Mouse (Mus musculus) monocyte, adult 5-6 weeks (primary cell): ENCODE results near the gene Adamts4. TPM values are rescaled to one million over a fixed set of nuclear protein-coding genes. Genes with fewer than 3 reads are reported as not detected.

ENCODE experiments used
- ATAC-seq: fragments of 153-309, 156-312 bp; replicated peaks from 2 replicates; pipeline ENCODE4 v1.8.0; 2017; ENCODE audit warnings: mild to moderate bottlenecking; ENCODE audit not compliant: low TSS enrichment, insufficient number of reproducible peaks, severe bottlenecking, poor library complexity, low FRiP score
- total RNA-seq: library from RNA; stranded (forward); fragments of 200-1000, 200-491, 200-594 nt; gene quantifications from 3 replicates; pipeline ENCODE4 v1.2.3, GENCODE M21; 2017

Gene Adamts4
- total RNA-seq, 1 experiment from 2014 or later, result not detected

- no peak for ATAC-seq
Measured at GRCm38 (mm10) chr1:171271196-171271595, 21.0 kb downstream of the Adamts4 start.

DNA sequence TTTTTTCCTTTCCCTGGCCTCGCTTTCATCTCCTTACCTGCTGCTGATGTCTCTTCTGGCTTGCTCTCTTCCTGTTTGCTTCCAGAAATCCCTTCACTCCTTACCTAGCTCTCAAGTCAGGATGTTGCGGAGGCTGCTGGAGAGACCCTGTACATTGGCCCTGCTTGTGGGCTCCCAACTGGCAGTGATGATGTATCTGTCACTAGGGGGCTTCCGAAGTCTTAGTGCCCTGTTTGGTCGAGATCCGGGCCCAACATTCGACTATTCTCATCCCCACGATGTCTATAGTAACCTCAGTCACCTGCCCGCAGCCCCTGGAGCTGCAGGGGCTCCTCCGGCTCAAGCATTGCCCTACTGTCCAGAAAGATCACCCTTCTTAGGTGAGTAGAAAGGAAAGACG is 21.4 kb downstream of the Adamts4 start:
- no peak for ATAC-seq

DNA sequence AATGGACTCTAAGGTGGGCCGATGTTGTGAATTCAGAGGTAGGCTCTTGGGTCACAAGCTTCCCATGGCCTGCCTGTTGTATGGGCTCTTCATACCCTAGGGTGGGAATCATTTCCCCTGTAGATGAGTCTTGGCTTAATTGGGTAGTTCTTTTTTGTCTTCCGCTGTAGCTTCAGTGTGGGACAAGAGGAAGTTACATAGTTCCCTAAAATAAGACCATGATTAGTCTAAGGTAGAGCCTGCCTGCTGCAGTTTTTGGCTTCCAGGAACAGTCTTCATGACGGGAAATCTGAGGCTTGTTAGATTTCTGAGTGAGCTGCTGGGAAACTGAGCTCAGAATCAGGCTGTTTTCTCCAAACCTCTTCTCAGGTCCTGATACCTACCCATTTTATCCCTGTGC is 21.9 kb downstream of the Adamts4 start:
- ATAC-seq, result no peak; the same call in 1 of the 2 replicates

GRCm38 (mm10) chr1:171274171-171274570 is 23.9 kb downstream of the Adamts4 start:
- ATAC-seq, result no peak

- no peak for ATAC-seq
Measured at GRCm38 (mm10) chr1:171275144-171275734, 25.0 kb downstream of the Adamts4 start.

- no peak for ATAC-seq
Measured at GRCm38 (mm10) chr1:171276110-171276748, 26.0 kb downstream of the Adamts4 start.

DNA sequence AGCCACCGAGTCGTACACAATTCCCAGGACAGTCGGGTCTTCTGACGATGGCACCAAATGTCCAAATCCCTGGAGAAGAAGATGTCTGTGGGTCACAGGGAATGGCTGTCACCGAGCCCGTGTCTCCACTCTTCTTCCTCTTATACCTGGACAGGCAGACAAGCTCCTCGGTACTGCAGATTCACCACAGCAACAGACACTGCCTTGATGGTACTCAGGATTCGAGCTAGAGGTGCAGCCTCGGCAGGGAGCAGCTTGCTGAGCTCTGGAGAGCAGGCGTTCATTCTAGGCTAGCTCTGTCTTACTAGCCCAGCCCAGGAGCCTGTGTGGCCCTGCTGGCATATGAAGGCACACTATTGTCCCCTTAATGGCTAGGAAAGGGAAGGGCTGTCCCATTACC is 27.5 kb downstream of the Adamts4 start:
- no peak for ATAC-seq

GRCm38 (mm10) chr1:171278436-171278835 is 28.2 kb downstream of the Adamts4 start:
- ATAC-seq, result no peak

GRCm38 (mm10) chr1:171279012-171279705 is 28.9 kb downstream of the Adamts4 start:
- ATAC-seq, result no peak

DNA sequence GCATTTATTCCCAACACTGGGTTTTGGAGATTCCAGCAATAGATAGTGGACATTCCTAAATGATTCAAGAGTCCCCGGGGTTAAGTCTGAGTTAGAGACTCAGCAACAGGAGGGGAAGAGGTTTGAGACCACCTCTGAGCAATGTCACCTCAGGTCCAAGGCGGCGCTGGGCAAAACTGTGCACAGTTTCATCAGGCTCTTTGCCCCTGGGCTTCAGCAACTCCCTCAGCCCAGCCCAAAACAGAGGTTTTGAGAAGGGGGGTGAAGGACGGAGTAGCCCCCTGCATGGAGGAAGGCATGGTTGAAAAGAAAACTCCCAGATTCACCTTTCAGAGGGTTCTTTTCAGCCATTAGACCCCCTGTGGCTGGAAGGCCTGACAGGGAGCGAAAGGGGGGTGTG is 29.5 kb downstream of the Adamts4 start:
- no peak for ATAC-seq

DNA sequence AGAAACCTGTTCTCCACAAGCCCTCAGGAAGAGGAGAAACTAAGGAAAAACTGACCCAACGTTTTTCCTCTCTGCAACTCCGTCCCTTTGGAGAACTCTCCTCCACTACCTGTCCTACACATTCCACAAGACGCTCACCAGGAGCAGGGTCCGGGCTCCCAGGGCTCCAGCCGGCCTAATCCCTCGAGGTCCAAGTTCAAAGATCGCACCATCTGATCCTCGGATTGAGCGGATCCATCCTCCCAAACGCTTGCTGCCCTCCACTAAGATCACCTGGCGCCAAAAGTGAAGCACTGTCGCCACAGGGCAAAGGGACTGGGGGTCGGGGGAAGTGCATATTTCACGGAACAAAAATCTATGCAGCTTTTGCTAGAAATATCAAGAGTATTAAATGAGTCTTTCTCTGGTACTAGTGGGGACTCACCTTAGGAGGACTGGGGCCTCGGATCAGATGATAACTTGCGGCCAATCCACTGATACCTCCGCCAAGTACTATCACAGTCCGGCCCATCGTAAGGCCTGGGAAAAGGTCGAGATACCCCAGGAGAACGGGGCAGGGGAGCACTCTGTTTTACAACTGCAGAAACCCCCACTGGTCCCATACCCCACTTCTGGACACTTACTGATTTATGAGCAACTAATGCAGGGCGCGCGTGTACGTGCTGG is 30.2 kb downstream of the Adamts4 start:
- ATAC-seq, result no peak

DNA sequence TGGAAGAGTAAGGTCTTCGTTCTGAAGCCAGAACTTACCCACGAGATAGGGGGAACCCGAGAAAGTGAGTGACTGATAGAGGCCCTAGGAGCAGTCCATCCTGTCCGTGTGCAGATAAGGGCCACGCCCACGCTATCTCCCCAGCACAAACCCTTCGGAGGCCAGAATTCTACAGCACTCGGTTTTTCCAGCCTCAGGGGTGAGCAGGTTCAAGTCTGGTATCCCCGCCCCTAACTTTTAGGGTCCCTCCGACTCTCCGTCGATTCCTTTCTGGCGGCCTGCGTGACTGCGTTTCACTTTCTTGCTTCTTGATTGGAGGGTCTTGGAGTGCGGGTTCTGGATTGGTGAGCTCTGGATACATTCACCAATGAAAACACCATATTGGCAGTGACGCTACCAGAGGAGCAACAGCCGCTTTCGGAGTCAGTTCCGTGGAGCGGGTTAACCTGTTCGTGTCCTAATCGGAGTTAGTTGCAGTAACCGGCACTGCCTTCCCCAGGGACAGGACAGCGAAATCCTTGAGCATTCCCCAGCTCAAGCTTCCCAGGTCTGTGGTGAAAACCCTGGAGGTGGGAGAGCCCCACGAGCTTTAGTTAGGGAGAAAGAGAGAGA is 30.8 kb downstream of the Adamts4 start, which contains the start of gene Ppox:
Gene Ppox (minus strand): TSS at position 271 of the 612 bp plus-strand sequence.
- ATAC-seq, result peak; percentile 94

DNA sequence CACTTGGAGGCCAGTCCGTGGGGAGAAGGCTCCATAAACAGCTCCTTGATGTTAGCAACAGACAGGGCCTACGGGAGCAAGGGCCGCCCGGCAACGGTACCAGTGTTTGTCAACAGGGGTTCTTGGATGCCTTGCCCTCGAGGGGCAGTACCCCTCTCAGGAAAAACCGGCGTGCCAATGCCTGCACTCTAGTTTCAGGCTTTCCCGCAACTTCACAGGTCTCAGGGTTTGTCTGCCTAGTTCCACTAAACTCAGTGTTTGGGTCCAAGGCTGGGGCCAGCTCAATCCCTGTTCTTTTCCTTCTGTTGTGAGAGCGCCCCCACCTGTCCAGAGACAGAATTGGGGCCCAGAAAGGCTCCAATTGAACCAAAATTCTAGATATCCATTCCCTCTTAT is 31.3 kb downstream of the Adamts4 start:
- peak; percentile 14 for ATAC-seq

DNA sequence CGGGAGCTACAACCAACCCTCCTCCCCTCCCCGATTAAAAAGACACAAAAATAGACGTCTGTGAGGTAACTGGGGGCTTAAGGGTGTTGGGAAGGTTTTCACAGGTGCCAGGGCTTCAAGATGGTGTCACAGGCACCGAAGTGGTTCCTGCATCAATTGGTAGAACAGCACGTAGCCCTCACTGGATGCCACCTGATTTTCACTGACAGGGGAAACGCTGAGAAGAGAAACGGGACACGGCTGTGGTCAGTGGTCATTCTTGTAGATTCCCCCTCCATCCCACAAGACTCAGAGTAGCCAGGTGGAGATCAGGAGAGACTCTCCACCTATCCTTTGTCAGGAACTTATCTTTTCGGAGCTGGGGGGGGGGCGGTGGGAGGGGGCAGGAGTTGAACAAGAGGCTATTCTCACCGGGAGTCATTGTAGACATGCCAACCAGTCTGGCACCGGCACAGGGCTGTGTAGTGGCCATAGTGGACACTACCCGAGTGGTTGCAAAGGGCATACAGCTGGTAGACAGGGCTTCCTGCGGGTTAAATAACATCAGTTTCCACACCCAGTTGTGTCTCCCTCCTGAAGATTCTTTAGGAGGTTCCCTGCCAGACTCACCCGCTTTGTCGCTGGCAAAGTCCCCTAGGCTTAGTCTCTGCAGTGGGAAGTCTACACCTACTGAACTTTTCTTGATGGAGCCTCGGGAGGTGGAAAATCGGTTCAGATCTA is 32.0 kb downstream of the Adamts4 start:
- ATAC-seq, result no peak

- ATAC-seq, result no peak
Measured at GRCm38 (mm10) chr1:171283188-171284160, 33.3 kb downstream of the Adamts4 start.

GRCm38 (mm10) chr1:171284491-171284890 is 34.3 kb downstream of the Adamts4 start:
- no peak for ATAC-seq

DNA sequence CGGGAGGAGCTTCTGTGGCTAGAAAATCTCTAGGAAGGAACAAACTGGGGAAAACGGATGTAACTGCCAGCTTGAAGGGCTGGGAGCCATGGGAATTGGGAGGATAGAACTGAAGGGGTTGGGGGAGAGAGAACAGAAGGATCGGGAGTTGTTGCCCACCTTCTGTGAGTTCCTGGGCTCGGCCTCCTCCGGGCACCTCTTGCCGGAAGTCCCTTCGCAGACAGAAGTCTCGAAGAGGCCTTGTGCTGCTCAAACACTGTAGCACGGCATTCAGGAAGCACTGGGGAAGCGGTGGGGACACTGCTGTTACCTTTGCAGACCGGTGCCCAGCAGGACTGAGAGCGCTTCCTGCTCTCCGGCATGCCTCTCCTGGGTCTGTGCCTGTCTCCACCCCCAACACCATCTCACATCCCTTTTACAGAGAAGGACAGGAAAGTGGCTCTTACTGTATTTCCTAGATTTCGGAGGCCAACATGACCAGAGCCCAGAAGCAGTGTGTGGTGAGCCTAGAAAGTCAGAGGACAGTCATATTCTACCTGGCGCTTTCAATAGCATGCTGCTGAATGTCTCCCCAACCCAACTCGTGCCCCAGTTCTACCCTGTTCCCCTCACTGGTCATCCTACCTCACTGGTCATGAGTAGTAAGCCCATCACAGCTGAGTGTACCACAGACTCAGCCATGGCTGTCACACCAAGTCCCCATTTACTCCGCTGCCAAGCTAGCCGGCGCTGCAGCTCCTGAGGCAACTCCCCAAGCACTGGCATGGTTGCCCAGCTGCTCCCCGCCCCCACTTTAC is 35.1 kb downstream of the Adamts4 start:
- no peak for ATAC-seq
